Mouse (Mus musculus) intestine, postnatal 0 days (tissue): ENCODE results near the gene Cdip1. TPM values are rescaled to one million over a fixed set of nuclear protein-coding genes. Genes with fewer than 3 reads are reported as not detected.

ENCODE experiments used
- ATAC-seq: fragments of 200-750 bp; cut with Nextera tagmentation; 2 replicates; pipeline ENCODE4 v1.8.0; 2017; ENCODE audit warnings: mild to moderate bottlenecking, moderate TSS enrichment, moderate library complexity
- H3K27ac ChIP-seq: fragments of 300-500 bp; sonication (generic); 2 replicates; pipeline ENCODE4 v1.5.1; 2014; ENCODE audit warnings: mild to moderate bottlenecking, low read depth, low read length, moderate library complexity
- H3K27me3 ChIP-seq: fragments of 300-500 bp; sonication (generic); replicated peaks from 2 replicates; pipeline ENCODE4 v1.6.1; 2014; ENCODE audit warnings: low read length, mixed read lengths; ENCODE audit not compliant: control insufficient read depth, insufficient read depth
- H3K36me3 ChIP-seq: fragments of 300-500 bp; sonication (generic); 2 replicates; pipeline ENCODE4 v1.6.1; 2014; ENCODE audit warnings: mild to moderate bottlenecking, moderate library complexity; ENCODE audit not compliant: control insufficient read depth, insufficient read depth
- H3K4me1 ChIP-seq: fragments of 300-500 bp; sonication (generic); replicated peaks from 2 replicates; pipeline ENCODE4 v1.6.1; 2014; ENCODE audit warnings: antibody characterized with exemption, low read length, mixed read lengths; ENCODE audit not compliant: control insufficient read depth, insufficient read depth
- H3K4me2 ChIP-seq: fragments of 300-500 bp; sonication (generic); replicated peaks from 2 replicates; pipeline ENCODE4 v1.6.1; 2014; ENCODE audit warnings: low read depth, mild to moderate bottlenecking, moderate library complexity
- H3K4me3 ChIP-seq: fragments of 300-500 bp; sonication (generic); 2 replicates; pipeline ENCODE4 v1.5.1; 2014; ENCODE audit warnings: low read depth, low read length
- H3K9ac ChIP-seq: fragments of 300-500 bp; sonication (generic); 2 replicates; pipeline ENCODE4 v1.6.1; 2014; ENCODE audit warnings: mild to moderate bottlenecking, low read depth, low read length
- H3K9me3 ChIP-seq: fragments of 300-500 bp; sonication (generic); 2 replicates; pipeline ENCODE4 v1.6.1; 2016; ENCODE audit warnings: mixed run types; ENCODE audit not compliant: control insufficient read depth
- CTCF ChIP-seq: sonication (generic); IDR thresholded peaks from 2 replicates; pipeline ENCODE4 v1.5.1; 2016; ENCODE audit warnings: low read depth, mild to moderate bottlenecking, control low read depth, antibody characterized with exemption, moderate library complexity
- WGBS: fragments of 180-500 bp; shearing (Covaris S2); extraction: QIAGEN DNeasy Blood & Tissue Kit; methylation state at CpG from one replicate; pipeline ENCODE4 v1.1.7; 2014; 5-methylcytosine and 5-hydroxymethylcytosine counted together
- polyA plus RNA-seq: library from polyadenylated mRNA; unstranded; fragments of >200 nt; fragmentation: Nextera tagmentation; extraction: Ambion mirVana; gene quantifications from 2 replicates; pipeline ENCODE4 v1.2.1, GENCODE M21; 2015

Gene Cdip1
- polyA plus RNA-seq, 1 experiment from 2014 or later: 68.0 TPM

DNA sequence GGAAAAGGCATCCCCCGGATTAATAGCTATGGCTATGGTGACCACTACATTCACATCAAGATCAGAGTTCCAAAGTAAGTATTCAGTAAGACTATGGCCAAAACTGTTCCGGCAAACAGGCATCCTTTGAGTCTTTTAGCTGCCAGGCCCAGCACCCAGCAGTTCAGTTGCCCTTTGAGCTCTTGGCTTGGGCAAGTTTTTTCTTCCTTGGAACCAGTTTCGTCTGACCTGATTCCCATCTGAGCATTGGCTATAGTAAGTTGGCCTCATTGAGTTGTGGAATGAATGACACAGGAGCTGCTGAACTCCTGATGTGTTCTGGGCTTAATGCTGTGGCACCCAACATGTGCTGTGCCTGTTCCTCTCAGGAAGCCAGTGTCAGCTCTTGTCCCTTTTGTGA lies 88.9 kb downstream of the Cdip1 start:
- Histone ChIP-seq H3K9ac (no peak overlapping the region), H3K4me2 (no peak overlapping the region), H3K4me3 (no peak overlapping the region), H3K9me3 (no peaks in the 10 kb centered on the region), H3K27ac (no peak overlapping the region), H3K27me3 (no peaks in the 10 kb centered on the region), H3K4me1 (no peaks in the 10 kb centered on the region), H3K36me3 (peaks cover 90% of the 10 kb centered on the region)
- no peak for ATAC-seq
- no peak for TF ChIP-seq CTCF
- 85% methylated on average over 3 of the region's 3 CpGs for WGBS

Other genes with a start within 250 kb of the Cdip1 start
- gene Srl, start 248.5 kb downstream of the Cdip1 start, polyA plus RNA-seq: 2.2 and 2.4 TPM in 2 replicates
- gene Tfap4, start 230.4 kb downstream of the Cdip1 start, polyA plus RNA-seq: 9.3 and 10.8 TPM in 2 replicates
- gene Glis2, start 195.6 kb downstream of the Cdip1 start, polyA plus RNA-seq: 9.2 and 10.5 TPM in 2 replicates
- 63.3 and 72.1 TPM in 2 replicates for gene Pam16, start 165.3 kb downstream of the Cdip1 start, polyA plus RNA-seq
- gene Vasn, start 150.4 kb downstream of the Cdip1 start, polyA plus RNA-seq: 5.0 and 5.3 TPM in 2 replicates
- 37.9 and 38.6 TPM in 2 replicates for gene Dnaja3, start 150.3 kb downstream of the Cdip1 start, polyA plus RNA-seq
- 25.3 and 27.5 TPM in 2 replicates for gene Coro7, start 110.5 kb downstream of the Cdip1 start, polyA plus RNA-seq
- 10.2 and 11.6 TPM in 2 replicates for gene Nmral1, start 70.9 kb downstream of the Cdip1 start, polyA plus RNA-seq
- 63.1 and 64.3 TPM in 2 replicates for gene Hmox2, start 63.9 kb downstream of the Cdip1 start, polyA plus RNA-seq
- not detected in 2 replicates for gene 4930562C15Rik, start 45.1 kb upstream of the Cdip1 start, polyA plus RNA-seq
- gene Ubald1, start 90.0 kb upstream of the Cdip1 start, polyA plus RNA-seq: 22.9 and 24.9 TPM in 2 replicates
- gene Mgrn1, start 96.0 kb upstream of the Cdip1 start, polyA plus RNA-seq: 57.8 and 62.8 TPM in 2 replicates
- 77.7 and 79.5 TPM in 2 replicates for gene Nudt16l1, start 148.5 kb upstream of the Cdip1 start, polyA plus RNA-seq
- 17.7 and 18.0 TPM in 2 replicates for gene Anks3, start 173.9 kb upstream of the Cdip1 start, polyA plus RNA-seq
- not detected in 2 replicates for gene Sept12, start 207.6 kb upstream of the Cdip1 start, polyA plus RNA-seq
- gene Smim22, start 217.0 kb upstream of the Cdip1 start, polyA plus RNA-seq: 329 and 375 TPM in 2 replicates
- 21.8 and 25.3 TPM in 2 replicates for gene Rogdi, start 223.3 kb upstream of the Cdip1 start, polyA plus RNA-seq